Mouse (Mus musculus) ovary, postnatal 10 days (tissue): ENCODE results near the gene Mas1.

Source experiments
- DNase-seq: peaks from one replicate; pipeline ENCODE4 v3.0.0; 2022; ENCODE audit warnings: low spot score

Mas1 gene

GRCm38 (mm10) chr17:12830351-12830750, 37.6 kb downstream of the Mas1 start:
- no peak for DNase-seq

GRCm38 (mm10) chr17:12815885-12816284, 52.1 kb downstream of the Mas1 start:
- DNase-seq: no peak

GRCm38 (mm10) chr17:12814502-12814901, 53.4 kb downstream of the Mas1 start:
- DNase-seq: no peak

GRCm38 (mm10) chr17:12810973-12811303, 57.0 kb downstream of the Mas1 start:
- DNase-seq: no peak

GRCm38 (mm10) chr17:12810103-12810972, 57.6 kb downstream of the Mas1 start:
- DNase-seq: peak; percentile 50

GRCm38 (mm10) chr17:12808851-12809250, 59.1 kb downstream of the Mas1 start:
- DNase-seq: no peak

GRCm38 (mm10) chr17:12804584-12805445, 63.1 kb downstream of the Mas1 start:
- no peak for DNase-seq

GRCm38 (mm10) chr17:12801861-12802540, 65.9 kb downstream of the Mas1 start:
- no peak for DNase-seq

GRCm38 (mm10) chr17:12799368-12800275, 68.3 kb downstream of the Mas1 start:
- no peak for DNase-seq

- no peak for DNase-seq
Observed at GRCm38 (mm10) chr17:12798571-12798970, 69.4 kb downstream of the Mas1 start.

GRCm38 (mm10) chr17:12797427-12798029, 70.4 kb downstream of the Mas1 start:
- DNase-seq: no peak

GRCm38 (mm10) chr17:12796633-12797032, 71.3 kb downstream of the Mas1 start:
- DNase-seq: no peak

GRCm38 (mm10) chr17:12793660-12794406, 74.1 kb downstream of the Mas1 start:
- DNase-seq: peak; percentile 55

GRCm38 (mm10) chr17:12792422-12793206, 75.3 kb downstream of the Mas1 start:
- no peak for DNase-seq

- no peak for DNase-seq
Observed at GRCm38 (mm10) chr17:12791420-12791819, 76.5 kb downstream of the Mas1 start.

- DNase-seq: no peak
Observed at GRCm38 (mm10) chr17:12791079-12791406, 76.9 kb downstream of the Mas1 start.
